Mouse (Mus musculus) c-Kit-positive CD71-negative TER-119-negative erythroid progenitor cells, embryonic 14.5 days (primary cell): ENCODE results near the gene Kirrel3.

ENCODE experiments used
- DNase-seq: peaks from one replicate; pipeline ENCODE4 v3.0.0-alpha.2; 2013; ENCODE audit warnings: low read depth

The Kirrel3 gene

DNA sequence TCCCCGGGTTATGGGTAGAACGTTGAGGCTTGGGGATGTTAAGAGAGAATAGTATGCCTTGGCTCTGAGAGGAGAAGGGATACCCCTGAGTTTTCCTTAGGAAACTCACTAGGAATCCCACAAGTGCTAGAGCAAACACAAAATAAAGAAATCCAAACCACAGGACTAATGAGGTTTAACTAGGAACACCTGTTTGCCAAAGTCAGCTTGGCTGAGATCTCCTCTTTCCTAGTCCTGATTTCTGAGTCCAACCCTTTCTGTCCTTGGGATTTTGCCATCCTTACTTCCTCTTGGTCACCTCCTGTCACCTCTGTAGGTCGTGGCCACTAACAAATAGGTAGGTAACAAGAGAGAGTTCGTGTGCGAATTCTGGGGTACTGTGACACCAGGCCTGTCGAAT is 540.6 kb downstream of the Kirrel3 start:
- DNase-seq = no peak

DNA sequence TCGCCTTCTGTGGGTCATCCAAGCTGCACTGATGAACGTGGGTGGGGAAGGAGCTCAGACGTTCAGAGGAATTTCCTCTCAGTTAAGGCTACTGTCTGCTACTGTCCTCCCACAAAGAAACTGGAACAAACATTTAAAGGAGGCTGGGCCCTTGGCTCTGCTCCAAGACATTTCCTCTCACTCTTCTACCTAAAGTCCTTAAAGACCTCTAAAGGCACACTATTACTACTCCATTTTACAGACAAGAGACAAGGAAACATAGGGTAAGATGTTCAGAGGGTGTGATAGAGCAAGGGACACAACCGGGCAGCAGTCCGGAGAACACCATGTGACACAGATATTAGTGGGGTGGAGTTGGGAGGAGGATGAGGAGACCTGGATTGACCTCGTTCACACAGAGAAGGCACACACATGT is 541.2 kb downstream of the Kirrel3 start:
- DNase-seq = no peak

DNA sequence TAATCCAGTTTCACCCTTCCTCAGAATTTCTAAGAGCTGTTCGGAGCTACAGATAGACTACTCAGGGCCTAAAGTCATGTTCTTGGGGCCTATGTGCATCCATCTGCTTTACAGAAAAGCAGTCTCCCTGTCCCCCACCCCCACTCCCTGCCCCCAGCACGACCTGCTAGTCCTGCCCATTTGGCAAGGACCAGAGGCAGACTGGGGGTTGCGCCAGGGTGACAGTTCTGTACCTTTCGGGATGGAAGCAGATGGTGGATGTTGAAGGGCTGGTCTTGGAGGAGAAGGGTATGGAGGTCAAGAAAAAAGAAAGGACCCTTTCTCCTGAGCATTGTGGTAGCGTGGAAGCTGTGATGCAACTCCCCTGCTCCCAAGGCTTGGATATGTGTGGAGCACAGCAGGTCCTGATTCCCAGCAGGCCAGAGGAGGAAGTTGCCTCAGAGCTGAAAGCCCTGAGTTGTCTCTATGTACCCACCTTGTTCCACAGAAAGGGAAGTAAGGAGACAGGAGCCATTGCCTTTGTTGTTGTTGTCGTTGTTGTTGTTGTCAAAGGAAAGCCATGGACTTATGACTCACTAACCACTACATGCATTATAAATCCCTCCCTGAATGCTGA is 541.8 kb downstream of the Kirrel3 start:
- no peak for DNase-seq

DNA sequence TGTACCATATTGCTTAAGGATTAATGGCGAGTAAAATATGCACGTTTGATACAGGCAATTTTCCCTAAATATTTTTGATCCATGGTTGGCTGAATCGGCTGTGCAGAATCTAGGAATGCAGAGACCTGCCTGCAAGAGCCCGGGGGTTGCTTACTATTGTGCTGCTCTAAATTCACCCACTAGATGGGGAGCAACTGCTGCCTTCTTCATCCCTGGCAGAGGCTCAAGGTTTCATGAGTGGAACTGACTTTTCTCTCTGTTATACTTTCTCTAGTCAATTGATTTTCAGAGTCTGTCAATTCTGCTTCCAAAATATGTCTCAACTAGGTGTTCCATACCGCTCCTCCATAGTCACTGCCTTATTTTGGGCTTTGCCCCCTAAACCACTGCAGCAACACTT is 545.1 kb downstream of the Kirrel3 start:
- no peak for DNase-seq

DNA sequence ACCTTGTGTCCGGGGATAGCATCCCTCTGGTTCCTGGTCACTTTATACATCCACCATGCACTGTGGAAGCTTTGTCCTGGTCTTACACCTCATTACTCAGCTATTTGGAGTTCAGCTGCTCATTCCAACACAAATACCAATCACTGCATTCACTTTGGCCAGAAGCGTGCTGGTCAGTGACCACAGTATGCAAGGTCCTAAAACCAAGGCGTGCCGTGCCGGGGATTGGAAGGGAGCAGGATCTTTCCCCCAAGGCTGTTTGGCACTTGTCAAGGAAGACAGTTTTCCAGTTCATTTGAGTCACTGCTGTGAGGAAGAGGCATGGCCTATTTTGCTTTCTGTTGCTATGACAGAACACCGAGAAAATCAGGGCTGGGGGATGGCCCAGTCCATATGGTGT is 546.8 kb downstream of the Kirrel3 start:
- DNase-seq = no peak

DNA sequence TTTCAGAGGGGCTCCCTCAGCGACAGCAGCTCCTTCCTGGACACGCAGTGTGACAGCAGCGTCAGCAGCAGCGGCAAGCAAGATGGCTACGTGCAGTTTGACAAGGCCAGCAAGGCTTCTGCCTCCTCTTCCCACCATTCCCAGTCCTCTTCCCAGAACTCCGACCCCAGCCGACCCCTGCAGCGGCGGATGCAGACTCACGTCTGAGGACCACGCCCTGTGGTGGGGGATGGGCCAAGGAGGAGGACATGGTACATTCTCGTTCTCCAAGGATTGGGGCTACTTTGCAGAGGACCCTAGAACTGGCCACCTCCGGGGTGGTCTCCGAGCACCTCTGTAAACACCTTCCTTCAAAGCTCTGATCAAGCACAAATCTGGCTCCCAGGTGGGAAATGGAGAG is 549.4 kb downstream of the Kirrel3 start:
- no peak for DNase-seq

DNA sequence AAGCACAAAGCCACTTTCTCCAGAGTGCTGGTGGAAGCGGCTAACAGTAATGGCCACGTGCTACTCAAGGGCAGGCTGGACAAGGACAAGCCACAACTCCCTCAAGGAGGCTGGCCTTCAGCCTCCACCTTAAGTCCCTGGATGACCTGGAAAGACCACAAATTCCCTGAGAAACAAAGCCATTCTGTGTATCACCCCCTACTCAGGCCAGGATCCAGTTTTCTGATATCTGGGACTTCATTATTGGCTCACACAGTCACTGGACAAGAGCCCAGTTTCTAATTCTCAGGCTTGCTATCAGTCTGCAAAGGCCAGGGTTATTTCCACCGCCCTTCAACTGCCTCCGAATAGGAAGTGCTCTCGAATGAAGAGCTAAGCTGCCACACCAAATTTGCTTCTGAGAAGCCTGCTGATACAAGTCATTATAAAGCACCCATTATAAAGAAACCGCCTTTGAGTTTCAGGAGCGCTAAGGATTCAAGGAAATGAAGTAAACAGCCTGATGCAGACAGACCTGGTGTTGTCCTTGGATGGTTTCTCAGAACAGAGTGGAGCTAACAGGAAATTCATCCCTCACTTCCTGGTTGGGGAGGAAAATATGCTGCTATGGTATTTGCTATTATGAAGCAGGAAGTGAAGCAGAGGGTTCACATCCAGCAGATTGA is 553.4 kb downstream of the Kirrel3 start:
- DNase-seq = no peak

DNA sequence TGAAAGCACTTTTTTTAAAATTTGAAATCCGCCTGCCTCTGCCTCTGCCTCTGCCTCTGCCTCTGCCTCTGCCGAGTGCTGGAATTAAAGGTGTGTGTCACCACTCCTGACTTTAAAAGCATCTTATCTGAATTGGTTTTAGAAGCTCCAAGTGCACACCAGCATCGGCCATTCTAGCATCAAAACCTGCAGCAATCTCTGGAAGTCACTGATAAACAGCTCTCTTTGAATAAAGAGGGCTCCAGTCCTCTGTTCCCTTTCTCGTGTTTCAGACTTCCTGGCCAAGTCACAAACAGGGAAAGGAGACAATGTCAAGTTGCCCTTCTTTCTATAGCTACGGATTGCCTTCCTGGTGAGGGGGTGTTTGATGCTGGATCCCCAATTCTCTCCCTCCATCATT is 554.2 kb downstream of the Kirrel3 start:
- DNase-seq = no peak

DNA sequence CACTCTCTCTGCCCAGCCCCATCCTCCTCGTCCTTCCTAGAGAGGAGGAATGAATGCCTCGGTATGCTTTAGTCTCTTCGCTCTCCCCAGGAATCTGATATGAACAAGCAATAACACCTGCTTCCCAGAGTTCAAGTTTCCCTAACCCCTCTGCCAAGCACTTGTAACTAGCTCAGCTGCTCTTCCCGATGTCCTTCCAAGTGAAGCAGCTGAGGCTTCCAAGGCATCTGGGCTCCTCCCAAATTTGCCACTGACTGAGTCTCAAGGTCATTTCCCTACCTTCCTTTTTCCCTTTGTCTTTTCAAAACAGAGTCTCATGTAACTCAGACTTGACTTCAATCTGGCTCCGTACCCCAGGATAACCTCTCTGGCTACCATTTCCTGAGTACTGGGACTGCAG is 555.8 kb downstream of the Kirrel3 start:
- no peak for DNase-seq

DNA sequence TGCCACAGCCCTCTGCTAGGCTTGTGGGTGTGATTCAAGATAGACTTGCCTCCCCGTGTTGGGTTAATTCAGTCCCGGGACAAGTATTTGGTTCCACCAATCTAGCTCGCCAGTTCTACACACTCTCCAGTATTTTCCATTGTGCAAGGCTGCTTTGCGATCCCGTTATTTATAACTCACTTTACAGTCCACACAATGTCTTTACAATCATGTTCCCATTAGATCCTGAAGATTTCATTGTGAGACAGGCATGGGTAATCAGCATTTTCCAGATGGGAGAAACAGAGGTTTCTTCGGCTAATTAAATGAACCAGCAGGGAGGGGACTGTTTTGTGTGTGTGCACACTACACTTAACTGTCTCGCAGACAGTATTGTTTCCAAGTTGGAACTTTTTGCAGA is 557.9 kb downstream of the Kirrel3 start:
- DNase-seq = no peak

DNA sequence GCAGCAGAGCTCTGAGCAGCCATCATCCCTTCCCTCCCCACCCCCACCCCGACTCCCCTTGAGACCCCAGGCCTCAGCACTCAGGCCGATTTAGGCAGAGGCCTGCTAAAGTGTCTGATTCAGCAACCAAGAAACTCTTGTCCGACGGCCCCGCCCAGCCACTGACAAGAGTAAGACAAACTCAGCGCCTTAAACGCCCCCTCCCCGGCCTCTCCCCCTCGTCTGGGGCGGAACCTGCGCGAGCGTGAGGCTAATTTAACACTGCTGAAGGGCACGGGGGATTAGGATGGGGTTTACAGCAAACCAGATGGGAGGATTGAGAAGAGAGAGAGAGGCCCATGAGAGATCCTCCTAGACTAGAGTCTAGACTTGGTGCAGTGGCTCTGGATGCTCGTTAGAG is 558.8 kb downstream of the Kirrel3 start:
- DNase-seq = no peak

DNA sequence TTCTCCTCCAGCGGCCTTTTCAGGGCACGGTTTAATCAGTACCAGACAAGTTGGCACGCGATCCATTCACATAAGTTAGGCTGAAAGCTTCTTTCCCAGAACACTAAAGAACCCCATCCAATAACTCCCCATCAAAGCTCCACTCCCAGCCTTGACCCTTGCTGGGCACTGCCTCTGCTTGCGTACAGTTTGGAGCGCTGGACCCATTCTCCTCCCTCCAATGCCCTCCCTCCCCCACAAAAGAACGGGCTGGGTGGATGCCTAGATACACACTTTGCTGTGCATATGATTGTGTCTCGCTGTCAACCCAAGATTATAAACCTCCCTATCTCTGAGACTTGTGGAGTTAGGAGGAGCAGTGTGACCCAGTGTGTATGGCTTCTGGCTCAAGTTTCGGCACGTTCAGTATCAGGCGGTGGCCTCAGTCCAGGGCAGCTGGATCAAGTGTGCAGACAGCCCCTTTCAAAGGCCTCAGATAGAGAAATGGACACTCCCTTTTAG is 559.4 kb downstream of the Kirrel3 start:
- no peak for DNase-seq

DNA sequence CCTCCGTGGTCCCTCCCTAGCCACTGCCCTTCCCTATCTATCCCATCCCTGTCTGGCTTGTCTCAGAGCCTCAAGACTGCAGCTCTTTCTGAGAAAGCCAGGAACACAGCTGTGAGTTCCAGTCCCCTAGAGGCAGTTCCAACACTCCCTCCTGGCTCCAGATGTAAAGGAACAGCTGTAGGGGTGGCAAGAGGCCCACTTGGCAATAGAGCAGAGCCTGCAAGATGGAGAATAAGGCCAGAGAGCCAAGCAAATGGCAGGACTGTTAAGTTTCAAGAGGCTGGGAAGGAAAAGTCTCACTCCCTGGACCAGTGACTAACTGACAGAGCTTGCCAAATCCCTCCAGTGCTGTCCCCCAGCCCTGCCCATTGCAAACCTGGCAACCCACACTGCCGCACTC is 560.1 kb downstream of the Kirrel3 start:
- no peak for DNase-seq

DNA sequence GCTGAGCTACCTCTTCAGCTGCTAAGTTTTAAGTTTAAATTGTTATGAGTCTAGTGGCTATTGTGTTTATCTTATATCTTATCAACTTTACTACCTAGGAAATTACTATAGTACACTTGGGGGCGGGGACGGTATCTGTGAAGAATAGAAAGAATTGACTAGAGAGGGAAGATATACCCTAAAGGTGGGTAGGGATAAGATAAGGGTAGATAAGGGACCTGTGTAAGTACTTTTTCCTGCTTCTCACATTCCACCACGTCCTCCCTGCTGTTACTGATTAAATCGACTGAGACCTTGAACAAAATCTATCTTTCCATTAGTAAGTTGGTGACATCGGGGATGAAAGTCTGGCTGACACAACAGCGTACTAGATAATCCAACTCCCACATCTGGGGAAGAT is 562.8 kb downstream of the Kirrel3 start:
- DNase-seq = no peak

DNA sequence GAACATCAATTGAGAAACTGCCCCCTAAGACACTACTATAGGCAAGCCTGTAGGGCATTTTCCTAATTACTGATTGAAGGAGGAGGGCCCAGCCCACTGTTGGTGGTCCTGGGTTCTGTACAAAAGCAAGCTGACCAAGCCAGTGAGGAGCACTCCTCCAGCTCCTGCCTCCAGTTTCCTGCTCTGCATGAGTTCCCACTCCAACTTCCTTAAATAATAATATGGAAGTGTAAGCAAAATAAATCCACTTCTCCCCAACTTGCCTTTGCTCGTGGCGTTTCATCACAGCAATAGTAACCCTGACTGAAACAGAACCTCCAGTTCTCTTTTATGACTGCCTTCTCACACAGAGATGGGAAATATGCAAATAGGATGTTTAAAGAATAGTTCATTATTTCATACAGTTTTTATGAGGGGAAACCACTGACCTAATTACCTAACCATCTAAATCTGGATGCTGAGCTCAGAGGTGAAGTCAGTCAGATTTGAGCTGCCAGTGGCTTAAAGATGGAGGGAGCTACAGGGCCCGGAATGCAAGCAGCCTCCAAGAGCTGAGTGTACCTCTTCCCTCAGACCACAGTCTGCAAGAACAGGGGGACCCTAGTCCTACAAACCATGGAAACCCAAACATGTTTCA is 564.3 kb downstream of the Kirrel3 start:
- DNase-seq = no peak

DNA sequence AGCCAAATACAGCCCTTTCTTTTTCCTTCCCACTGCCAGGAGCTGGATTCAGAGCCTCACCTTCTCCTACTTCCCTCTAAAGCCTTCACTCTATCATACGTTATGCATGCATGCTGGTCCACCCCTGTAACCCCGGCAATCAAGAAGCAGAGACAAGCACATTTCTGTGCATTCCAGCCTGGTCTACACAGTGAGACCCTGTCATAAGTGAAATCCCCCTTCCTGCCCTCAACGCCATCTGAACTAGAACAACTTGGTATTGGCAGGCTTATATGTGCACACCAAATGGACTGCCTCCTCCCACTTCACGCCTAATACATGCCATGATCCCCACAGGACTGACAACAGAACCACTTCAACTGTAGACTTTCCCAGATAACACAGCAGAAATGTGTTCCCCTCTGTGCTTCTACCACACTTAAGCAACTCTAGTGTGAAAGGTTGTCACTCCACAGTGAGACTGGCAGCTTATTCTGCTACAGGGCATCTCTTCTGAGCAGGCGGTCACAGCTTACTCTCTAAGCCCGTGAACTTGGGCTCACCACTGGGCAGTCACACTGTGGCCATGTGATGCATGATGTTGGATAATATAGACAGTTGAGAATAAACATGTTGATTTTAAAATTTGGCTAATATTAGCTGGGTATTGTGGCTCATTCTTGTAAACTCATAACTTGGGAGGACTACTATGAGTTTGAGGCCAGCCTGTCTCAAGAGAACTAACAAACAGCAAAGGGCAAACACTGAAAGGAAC is 565.2 kb downstream of the Kirrel3 start:
- no peak for DNase-seq

DNA sequence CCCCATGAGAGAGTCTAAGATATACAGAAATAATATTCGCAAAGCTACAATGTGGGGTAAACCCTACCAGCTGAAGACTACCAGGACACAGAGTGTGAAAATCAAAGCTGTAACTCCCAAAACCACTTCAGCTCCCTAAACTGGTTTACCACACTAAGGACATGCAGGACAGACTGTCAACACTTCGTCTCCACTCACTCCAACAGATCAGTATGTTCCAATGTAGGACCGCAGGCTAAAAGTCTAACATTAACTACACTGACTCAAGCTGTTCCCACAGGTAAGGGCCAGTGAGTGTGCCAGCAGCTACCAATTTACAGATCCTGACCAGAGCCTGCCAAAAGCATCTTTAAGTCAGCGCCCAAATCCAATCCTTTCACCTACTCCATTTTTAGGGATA is 566.0 kb downstream of the Kirrel3 start:
- no peak for DNase-seq

DNA sequence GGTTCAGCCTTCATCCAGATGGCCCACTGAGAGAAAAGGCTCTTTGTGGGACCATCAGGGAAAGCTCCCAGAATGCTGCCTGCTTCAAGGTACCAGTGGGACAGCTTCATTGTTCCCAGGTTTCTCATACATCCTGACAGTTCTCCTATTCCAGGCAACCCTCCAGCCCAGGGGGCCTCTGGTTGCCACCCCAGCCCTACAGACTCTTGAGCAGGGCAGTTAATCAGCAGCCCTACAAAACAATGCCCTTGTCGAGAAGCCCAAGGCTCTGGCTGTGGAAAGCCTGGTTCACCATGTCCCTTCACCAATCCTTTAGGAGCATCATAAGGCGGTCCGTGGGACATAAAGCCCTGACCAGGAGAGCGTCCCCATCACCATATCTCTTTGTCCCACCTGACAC is 567.0 kb downstream of the Kirrel3 start:
- DNase-seq = no peak

DNA sequence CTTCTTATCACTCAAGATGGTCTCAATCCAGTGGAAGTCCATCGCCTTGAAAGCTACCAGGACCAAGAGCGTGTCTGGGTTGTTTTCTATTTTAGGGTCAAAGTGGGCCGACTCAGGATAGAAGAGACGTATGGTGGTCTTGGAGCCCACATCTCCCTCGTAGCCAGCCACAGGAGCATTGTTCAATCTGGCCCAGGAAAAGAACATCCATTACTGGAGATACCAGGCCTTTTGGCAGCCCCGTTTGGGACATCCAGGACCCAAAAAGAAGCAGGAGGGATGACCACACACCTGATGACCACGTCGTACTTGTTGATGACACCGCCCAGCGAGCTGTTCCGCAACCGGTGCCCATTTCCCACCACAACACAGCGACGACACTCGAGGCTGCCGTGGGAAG is 567.4 kb downstream of the Kirrel3 start:
- DNase-seq = no peak

DNA sequence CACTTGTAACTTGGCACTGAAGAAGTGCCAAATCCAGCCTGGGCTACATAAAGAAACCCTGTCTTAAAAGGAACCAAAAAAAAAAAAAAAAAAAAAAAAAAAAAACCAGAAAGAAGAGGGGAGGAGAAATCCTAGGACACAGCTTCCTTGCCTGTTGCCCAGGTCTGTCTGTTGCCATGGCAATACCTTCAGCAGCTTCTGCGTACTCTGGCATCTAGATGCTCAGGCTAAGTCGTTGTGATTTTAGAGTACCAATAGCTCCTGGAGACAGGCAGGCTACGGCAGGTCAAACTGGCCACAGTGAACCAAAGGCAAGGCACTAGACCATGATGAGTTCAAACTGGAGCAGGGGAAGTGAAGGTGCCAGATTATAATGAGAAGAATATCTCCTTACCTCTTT is 568.0 kb downstream of the Kirrel3 start:
- DNase-seq = no peak

DNA sequence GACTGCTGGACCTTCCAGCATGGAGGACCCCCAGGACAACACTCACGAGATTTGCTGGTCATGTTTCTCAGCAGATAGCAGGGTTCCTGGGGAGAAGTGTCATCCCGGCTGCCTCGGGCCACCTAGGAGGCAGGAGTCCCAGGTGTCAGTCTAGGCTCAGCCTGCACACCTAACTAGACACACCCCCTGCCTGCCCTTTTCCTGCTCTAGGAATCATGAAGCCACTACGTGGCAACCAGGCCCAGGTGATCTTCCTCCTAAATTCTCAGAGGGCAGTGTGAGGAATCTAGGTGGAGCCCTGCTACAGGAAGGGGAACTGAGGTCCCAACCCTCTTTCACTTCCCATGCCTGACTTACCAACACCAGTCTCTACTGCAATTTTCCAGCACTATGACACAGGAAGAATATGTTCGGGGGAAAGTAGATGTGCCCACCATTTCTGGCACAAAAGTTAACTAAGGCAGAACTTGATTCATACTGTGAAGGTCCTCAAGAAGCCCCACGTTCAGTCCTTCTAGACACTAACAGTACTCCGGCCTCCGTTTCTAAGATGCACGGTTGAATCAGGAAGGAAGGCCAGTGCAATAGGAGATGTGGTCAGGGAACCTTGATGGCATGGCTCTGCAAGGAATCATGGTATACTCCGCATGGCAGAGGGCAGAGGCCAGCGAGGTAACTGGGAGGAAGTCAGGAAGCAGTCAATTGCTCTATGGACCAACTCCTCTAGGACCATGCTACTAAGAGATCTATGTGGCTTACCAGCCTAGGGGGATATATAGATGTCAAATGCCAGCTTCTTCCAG is 570.0 kb downstream of the Kirrel3 start:
- no peak for DNase-seq

DNA sequence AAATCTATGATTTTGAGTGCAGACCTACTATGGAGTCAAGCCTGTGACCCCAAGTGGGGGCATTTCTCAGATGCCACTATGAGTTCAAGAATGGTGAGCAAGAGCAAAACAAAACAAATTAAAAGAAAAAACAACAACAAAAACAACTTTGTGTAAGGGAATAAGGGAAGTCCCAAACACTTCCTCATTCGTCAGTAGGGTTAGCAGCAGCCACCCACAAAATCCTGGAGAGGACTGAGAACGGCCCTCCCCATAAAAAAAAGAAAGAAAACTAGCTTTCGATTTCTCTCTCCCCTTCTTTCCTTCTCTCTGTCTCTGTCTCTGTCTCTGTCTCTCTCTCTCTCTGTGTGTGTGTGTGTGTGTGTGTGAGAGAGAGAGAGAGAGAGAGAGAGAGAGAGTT is 570.9 kb downstream of the Kirrel3 start:
- no peak for DNase-seq
